Mouse (Mus musculus): ENCODE data around the gene Prdm11. TPM values are rescaled to one million over a fixed set of nuclear protein-coding genes. Genes with fewer than 3 reads are reported as not detected.

The Prdm11 gene
- polyA plus RNA-seq, 1 experiment from 2014 or later, result 4.4 TPM

DNA sequence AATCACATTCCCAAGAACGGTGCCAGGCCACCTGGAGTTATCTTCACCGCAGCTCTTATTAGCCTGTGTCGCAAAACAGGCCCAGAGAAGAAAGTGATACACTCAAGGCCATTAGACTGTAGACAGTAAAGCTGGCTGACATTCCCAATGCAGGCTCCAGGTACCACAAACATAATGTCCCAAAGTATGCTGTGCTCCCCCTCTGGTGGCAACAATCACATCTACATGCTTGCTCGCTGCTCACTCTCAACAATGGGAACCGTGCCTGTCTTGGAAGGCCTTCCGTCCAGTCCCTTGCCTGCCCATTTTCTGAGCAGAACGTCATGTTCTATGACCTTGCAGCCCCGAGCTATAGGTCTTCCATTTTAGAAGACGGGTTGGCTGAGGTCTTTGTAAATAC, 34.0 kb downstream of the Prdm11 start:
- peak; percentile 38 for TF ChIP-seq CTCF (IDR thresholded peaks at IDR 0.05; ENCODE audit: low read depth)
- Histone ChIP-seq H3K36me3 (ENCODE audit: insufficient read depth) (peaks cover 28% of the 10 kb centered on the region), H3K9ac (no peak overlapping the region), H3K4me2 (no peak overlapping the region), H3K4me3 (ENCODE audit: low read depth, low read length) (no peak overlapping the region), H3K4me1 (ENCODE audit: insufficient read depth) (peaks cover 4% of the 10 kb centered on the region; the same call in 1 of the 2 replicates), H3K9me3 (ENCODE audit: low read depth, low read length) (no peaks in the 10 kb centered on the region), H3K27me3 (ENCODE audit: insufficient read depth, low read length) (no peaks in the 10 kb centered on the region), H3K27ac (ENCODE audit: low read depth) (no peak overlapping the region)
- DNase-seq (no peak), ATAC-seq (ENCODE audit: insufficient read depth) (no peak)
- 88% methylated on average over 9 of the region's 9 CpGs for WGBS

DNA sequence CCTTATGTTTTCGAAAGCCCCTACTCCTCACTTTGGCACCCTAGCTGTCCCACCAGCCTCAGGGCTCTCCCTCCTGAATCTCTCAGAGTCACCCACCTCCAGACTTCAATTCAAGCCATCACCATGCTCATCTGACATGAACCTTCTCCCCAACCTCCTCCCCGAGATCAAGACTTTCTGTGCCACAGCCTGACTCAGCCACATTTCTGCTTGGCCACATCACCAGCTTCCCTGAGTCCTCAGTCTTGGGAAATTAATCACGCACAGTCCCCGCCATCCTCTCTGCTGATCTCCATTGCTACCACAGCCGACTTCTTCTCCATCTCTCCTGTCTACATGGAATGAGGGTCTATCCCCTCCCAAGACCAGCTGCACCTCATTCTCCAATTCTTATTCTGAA, 34.5 kb downstream of the Prdm11 start:
- H3K9ac ChIP-seq, result no peak overlapping the region
- H3K27ac ChIP-seq (ENCODE audit: low read depth), result no peak overlapping the region
- no peak for DNase-seq
- no peak overlapping the region for H3K4me3 ChIP-seq (ENCODE audit: low read depth, low read length)
- ATAC-seq (ENCODE audit: insufficient read depth), result no peak
- WGBS, result 93% methylated on average over 5 of the region's 5 CpGs
- H3K4me2 ChIP-seq, result no peak overlapping the region
- no peaks in the 10 kb centered on the region for H3K9me3 ChIP-seq (ENCODE audit: low read depth, low read length)
- H3K4me1 ChIP-seq (ENCODE audit: insufficient read depth), result peaks cover 4% of the 10 kb centered on the region; the same call in 1 of the 2 replicates
- H3K36me3 ChIP-seq (ENCODE audit: insufficient read depth), result peaks cover 28% of the 10 kb centered on the region
- H3K27me3 ChIP-seq (ENCODE audit: insufficient read depth, low read length), result no peaks in the 10 kb centered on the region
- no peak for TF ChIP-seq CTCF (IDR thresholded peaks at IDR 0.05; ENCODE audit: low read depth)

DNA sequence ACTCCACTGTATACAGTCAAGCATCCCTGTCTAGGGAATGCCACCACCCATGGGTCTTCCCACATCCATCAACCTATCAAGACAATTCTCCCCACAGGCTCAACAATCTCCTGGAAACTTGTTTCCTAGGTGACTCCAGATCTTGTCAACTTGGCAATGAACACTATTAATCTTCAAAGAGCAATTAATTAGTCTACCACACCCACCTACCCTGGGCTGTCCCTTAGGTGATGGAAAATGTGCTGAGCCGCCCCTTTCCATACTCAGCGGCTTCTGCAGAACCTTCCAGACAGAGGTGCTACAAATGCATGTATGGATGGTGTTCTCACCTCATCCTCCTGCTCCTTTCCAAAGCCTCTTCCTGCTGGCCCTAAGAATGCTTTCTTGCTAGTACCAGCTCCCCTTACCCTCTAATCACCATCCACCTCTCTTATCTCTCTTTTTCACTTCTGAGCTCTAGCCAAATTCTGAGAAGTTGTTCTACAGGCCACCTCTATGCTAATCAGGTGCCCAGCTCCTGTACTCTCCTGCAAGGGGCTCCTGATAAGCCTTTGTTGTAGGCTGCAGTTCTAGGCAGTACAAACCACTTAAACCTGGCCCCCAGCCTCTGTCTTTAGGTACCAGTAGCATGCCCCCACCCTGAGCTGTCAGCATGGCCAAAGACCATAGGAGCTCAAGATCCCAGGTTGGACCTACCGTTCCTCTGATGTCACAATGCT, 37.8 kb downstream of the Prdm11 start:
- DNase-seq (no peak), ATAC-seq (ENCODE audit: insufficient read depth) (no peak)
- TF ChIP-seq CTCF (IDR thresholded peaks at IDR 0.05; ENCODE audit: low read depth), result no peak
- no peak overlapping the region for H3K4me3 ChIP-seq (ENCODE audit: low read depth, low read length)
- H3K4me2 ChIP-seq, result no peak overlapping the region
- H3K27ac ChIP-seq (ENCODE audit: low read depth), result no peak overlapping the region
- H3K4me1 ChIP-seq (ENCODE audit: insufficient read depth), result no peaks in the 10 kb centered on the region
- H3K9me3 ChIP-seq (ENCODE audit: low read depth, low read length), result no peaks in the 10 kb centered on the region
- WGBS, result 88% methylated on average over 3 of the region's 3 CpGs
- no peak overlapping the region for H3K9ac ChIP-seq
- H3K27me3 ChIP-seq (ENCODE audit: insufficient read depth, low read length), result no peaks in the 10 kb centered on the region
- H3K36me3 ChIP-seq (ENCODE audit: insufficient read depth), result peaks cover 44% of the 10 kb centered on the region

DNA sequence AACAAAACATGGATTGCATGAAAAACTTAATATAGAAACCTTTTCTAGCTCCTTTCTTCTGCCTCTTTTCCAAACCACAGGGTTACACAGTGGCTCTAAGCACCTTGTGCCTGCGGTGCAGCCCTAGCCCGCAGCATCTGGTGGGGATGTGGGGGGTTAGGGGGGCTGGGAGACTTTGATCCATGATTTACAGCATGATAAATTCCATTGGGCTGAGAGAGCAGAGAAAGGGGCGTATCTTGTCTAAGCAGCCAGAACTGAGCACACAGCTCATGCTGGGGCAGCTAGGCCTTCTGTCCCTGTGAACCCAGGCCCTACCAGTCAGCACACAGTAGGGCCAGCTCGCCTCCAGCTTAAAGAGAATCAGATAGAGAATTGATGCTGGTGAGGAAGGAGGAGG, 40.9 kb downstream of the Prdm11 start:
- Histone ChIP-seq H3K9ac (no peak overlapping the region), H3K27ac (ENCODE audit: low read depth) (no peak overlapping the region), H3K4me3 (ENCODE audit: low read depth, low read length) (no peak overlapping the region), H3K4me1 (ENCODE audit: insufficient read depth) (no peaks in the 10 kb centered on the region), H3K27me3 (ENCODE audit: insufficient read depth, low read length) (no peaks in the 10 kb centered on the region), H3K4me2 (no peak overlapping the region), H3K36me3 (ENCODE audit: insufficient read depth) (peaks cover 41% of the 10 kb centered on the region), H3K9me3 (ENCODE audit: low read depth, low read length) (no peaks in the 10 kb centered on the region)
- no peak for DNase-seq
- TF ChIP-seq CTCF (IDR thresholded peaks at IDR 0.05; ENCODE audit: low read depth), result no peak
- ATAC-seq (ENCODE audit: insufficient read depth), result no peak
- 52% methylated on average over 4 of the region's 4 CpGs for WGBS

DNA sequence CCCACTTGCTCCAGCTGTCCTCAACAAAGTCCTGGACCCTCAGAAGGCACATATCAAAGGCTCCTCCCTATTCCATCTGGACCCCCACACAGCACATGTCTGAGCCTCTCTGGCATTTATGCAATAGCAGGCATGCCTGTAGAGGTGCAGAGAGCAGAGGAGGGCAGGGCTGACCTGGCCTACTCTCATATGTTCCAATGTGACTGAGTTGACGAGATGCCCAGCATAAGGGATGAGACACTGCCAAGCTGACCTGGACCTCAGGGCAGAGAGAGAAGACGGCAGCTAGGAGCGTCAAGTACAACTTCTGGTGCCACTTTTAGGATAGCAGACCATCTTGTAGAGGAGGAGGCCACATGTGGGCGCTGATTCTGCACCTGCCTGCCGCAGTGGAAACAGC, 54.0 kb downstream of the Prdm11 start:
- Histone ChIP-seq H3K4me1 (ENCODE audit: insufficient read depth) (peaks cover 3% of the 10 kb centered on the region; the same call in 1 of the 2 replicates), H3K27ac (ENCODE audit: low read depth) (no peak overlapping the region), H3K9ac (no peak overlapping the region), H3K36me3 (ENCODE audit: insufficient read depth) (peaks cover 53% of the 10 kb centered on the region), H3K4me2 (no peak overlapping the region), H3K9me3 (ENCODE audit: low read depth, low read length) (no peaks in the 10 kb centered on the region), H3K4me3 (ENCODE audit: low read depth, low read length) (no peak overlapping the region), H3K27me3 (ENCODE audit: insufficient read depth, low read length) (no peaks in the 10 kb centered on the region)
- no peak for ATAC-seq (ENCODE audit: insufficient read depth)
- no peak for TF ChIP-seq CTCF (IDR thresholded peaks at IDR 0.05; ENCODE audit: low read depth)
- 93% methylated on average over 5 of the region's 5 CpGs for WGBS
- no peak for DNase-seq

DNA sequence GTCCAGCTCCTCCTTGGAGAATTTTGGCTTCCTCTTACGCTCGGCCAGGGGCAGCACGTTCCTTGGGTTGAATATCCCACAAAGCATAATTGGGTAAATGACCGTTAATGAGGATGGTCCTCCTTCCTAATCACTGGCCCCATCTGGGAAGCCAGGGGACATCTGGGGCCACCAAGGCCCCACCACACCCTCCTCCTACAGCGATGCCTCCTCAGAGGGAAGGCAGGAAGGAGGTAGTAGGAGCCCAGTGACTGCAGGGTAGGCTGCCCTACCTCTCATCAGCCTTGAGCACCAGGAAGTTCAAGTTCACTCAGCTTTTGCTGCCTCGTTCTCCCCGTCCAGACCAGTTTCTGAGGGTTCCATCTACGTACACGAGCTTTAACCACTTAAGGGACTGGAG, 56.4 kb downstream of the Prdm11 start:
- Histone ChIP-seq H3K27me3 (ENCODE audit: insufficient read depth, low read length) (no peaks in the 10 kb centered on the region), H3K4me3 (ENCODE audit: low read depth, low read length) (no peak overlapping the region), H3K4me2 (no peak overlapping the region), H3K27ac (ENCODE audit: low read depth) (no peak overlapping the region), H3K9ac (no peak overlapping the region), H3K4me1 (ENCODE audit: insufficient read depth) (peaks cover 3% of the 10 kb centered on the region; the same call in 1 of the 2 replicates), H3K36me3 (ENCODE audit: insufficient read depth) (peaks cover 63% of the 10 kb centered on the region), H3K9me3 (ENCODE audit: low read depth, low read length) (no peaks in the 10 kb centered on the region)
- 86% methylated on average over 9 of the region's 9 CpGs for WGBS
- DNase-seq, result no peak
- no peak for TF ChIP-seq CTCF (IDR thresholded peaks at IDR 0.05; ENCODE audit: low read depth)
- ATAC-seq (ENCODE audit: insufficient read depth), result no peak

DNA sequence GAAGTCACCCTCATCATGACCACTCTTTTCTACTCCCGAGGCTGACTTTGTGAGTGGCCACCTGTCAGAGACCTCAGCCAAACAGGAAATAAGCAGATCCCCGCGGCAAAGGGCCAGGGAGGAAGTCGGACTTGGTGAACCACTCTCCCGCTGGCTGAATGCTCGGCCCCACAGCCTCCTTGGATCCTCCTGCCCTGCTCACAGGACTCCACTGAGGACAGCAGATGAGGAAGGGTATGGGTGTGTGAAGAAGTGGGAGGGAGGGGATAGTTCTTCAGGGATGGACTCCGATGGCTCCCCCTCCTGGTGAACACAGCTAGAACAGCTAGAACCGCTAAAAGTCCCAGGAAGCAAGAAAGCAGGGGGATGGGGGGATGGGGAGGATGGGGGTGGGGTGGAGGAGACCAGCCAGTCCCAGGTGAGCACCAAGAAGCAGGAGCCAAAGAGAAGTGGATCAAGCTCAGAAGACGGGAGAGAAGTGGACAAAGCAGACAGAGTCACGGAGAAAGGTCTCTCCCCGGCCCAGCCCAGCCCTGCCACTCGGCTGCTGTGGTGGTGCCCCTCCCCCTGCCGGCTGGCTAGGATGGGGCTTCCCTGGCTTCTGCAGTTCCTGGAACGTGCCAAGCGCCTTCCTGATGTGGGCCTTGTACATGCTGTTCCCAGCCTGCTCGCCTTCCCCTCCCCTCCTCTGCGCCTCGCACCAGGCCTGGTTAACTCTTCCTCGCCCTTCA, 57.9 kb downstream of the Prdm11 start:
- WGBS, result 9% methylated on average over 19 of the region's 19 CpGs
- Histone ChIP-seq H3K4me2 (peak overlapping the region; percentile 50), H3K9me3 (ENCODE audit: low read depth, low read length) (no peaks in the 10 kb centered on the region), H3K36me3 (ENCODE audit: insufficient read depth) (peaks cover 58% of the 10 kb centered on the region), H3K27ac (ENCODE audit: low read depth) (peak overlapping the region; percentile 71; the same call in 1 of the 2 replicates), H3K4me3 (ENCODE audit: low read depth, low read length) (no peak overlapping the region), H3K27me3 (ENCODE audit: insufficient read depth, low read length) (no peaks in the 10 kb centered on the region), H3K9ac (peak overlapping the region; percentile 30), H3K4me1 (ENCODE audit: insufficient read depth) (peaks cover 3% of the 10 kb centered on the region; the same call in 1 of the 2 replicates)
- TF ChIP-seq CTCF (IDR thresholded peaks at IDR 0.05; ENCODE audit: low read depth), result peak; percentile 57
- DNase-seq (peak; percentile 88), ATAC-seq (ENCODE audit: insufficient read depth) (peak; percentile 94)

All from lung, embryonic 14.5 days (tissue).